Mouse (Mus musculus): Measurements from ENCODE around the gene Thsd4. TPM values are rescaled to one million over a fixed set of nuclear protein-coding genes. Genes with fewer than 3 reads are reported as not detected.
A peak's percentile ranks its signal among the peaks of the same experiment; 100 is the strongest.

The Thsd4 gene
- polyA plus RNA-seq, 1 experiment from 2014 or later: 9.3 TPM

DNA sequence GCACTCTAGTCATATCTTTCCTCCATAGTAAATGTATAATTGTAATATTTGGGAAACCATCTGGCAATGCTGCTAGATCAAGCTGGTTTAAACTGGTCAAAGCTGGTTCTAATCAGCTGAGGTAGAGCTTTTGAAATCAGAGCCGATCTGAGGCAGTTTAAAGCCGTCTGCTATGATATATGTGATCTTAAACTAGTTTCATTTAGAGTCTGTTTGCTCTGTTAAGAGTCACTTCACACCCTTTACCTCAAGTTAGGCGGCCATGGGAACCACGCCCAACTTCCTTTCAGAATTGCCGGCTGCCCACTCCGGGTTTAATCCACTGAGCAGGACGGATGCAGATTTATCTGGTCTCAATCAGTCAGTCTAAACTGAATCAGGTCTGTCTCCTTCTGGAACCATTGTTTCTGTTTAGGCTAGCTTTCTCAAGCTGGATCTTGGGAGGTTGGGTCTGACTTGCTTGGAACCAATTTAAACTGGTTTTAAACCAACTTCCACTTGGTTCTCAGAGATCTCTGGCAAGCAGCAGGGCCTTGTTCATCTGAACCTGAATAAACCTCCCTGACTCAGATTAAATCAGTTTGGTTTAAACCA, 21.7 kb upstream of the Thsd4 start:
- ATAC-seq (ENCODE audit: low FRiP score): no peak
- H3K4me2 ChIP-seq (replicated peaks): no peak overlapping the region
- no peak overlapping the region for H3K9ac ChIP-seq
- H3K9me3 ChIP-seq (replicated peaks): no peaks in the 10 kb centered on the region
- H3K36me3 ChIP-seq: no peaks in the 10 kb centered on the region
- WGBS: 82% methylated on average over 7 of the region's 7 CpGs
- no peaks in the 10 kb centered on the region for H3K27me3 ChIP-seq
- no peak overlapping the region for H3K27ac ChIP-seq
- no peak overlapping the region for H3K4me3 ChIP-seq
- H3K4me1 ChIP-seq: no peaks in the 10 kb centered on the region

DNA sequence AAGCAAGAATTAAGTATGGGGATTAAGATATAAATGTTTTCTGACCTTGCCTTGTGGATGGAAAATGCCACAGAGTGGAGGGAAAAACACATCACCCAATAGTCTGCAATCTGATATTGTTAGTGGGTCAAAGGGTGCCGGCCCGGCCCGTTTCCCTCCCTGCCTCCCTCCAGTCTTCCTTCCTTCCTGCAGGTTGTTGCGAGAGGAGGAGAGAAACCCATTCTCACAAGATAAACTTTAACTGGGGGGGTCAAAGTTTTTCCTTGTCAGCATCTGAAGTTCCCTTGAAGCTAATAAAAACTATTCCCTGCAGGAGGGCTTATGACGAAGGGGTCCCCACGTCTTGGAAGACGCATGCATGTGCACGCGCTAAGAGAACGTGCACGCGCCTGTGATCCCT, 8.5 kb upstream of the Thsd4 start:
- H3K27me3 ChIP-seq: peaks cover 5% of the 10 kb centered on the region
- no peak overlapping the region for H3K27ac ChIP-seq
- no peak overlapping the region for H3K4me3 ChIP-seq
- no peaks in the 10 kb centered on the region for H3K36me3 ChIP-seq
- 85% methylated on average over 12 of the region's 12 CpGs for WGBS
- H3K9me3 ChIP-seq (replicated peaks): no peaks in the 10 kb centered on the region
- no peak overlapping the region for H3K9ac ChIP-seq
- H3K4me1 ChIP-seq: no peaks in the 10 kb centered on the region
- ATAC-seq (ENCODE audit: low FRiP score): no peak
- no peak overlapping the region for H3K4me2 ChIP-seq (replicated peaks)

DNA sequence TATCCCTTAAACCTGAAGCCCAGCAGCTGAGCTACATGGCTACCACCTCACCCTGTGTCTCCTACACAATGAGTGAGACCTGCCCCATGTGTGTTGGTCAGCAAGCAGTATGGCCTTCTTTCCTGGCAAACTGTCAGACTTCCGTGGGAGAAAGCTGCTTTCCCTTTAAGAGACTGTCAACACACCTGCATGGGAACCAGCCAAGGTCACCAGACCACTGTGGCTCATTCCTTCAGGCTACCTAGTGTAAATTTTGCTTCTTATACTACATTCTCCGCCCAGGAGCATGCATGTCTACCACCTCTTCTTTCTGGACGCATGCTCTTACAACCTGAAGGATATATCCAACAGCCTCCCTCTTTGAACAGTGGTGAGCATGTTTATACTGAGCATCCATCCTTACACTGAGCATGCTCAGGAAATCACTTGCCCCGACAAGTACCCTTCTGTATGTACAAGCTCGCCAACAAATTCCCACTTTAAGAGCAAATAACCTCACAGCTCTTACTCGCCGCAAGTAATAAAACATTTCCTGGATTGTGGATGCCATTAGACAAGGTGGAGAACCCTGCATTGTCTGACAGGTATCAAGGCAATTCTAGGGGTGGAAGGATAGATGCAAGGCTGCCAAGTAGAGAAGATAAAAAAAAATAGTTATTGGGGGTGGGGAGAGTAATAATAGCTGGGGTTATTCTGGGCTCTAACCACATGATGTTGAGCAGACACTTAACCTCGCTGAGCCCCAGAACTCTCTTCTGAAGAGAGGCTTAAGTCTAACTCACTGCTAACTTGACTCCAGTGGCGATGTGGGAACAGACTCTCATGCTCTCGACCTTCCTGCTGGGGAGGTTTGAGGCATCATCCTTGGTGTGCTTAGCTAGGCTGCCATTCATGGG, 7.8 kb upstream of the Thsd4 start:
- no peak overlapping the region for H3K4me2 ChIP-seq (replicated peaks)
- no peaks in the 10 kb centered on the region for H3K9me3 ChIP-seq (replicated peaks)
- no peak overlapping the region for H3K27ac ChIP-seq
- no peak overlapping the region for H3K4me3 ChIP-seq
- H3K4me1 ChIP-seq: 0 out of 2 replicates have a peak, but pooled peaks cover 3% of the 10 kb centered on the region
- H3K36me3 ChIP-seq: no peaks in the 10 kb centered on the region
- no peak overlapping the region for H3K9ac ChIP-seq
- H3K27me3 ChIP-seq: peaks cover 5% of the 10 kb centered on the region
- 88% methylated on average over 10 of the region's 10 CpGs for WGBS
- no peak for ATAC-seq (ENCODE audit: low FRiP score)

DNA sequence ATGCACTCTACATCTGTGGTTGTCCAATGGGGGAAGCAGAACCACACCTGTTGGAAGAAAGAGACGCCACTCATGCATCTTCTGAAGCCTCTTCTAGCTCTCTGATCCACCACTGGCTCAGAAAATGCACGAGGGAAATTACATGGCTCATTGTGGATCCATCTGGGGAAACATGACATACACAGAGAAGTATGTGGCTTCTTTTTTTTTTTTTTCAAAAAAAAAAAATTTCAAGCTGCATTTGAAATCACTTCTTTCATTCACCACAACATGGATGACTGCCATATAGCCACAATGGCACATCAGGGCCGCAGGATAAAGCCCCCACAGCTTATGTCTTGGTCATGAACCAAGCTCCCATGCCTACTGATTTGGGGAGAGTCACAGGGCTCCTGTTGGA, 6.4 kb upstream of the Thsd4 start:
- WGBS: 80% methylated on average over 3 of the region's 3 CpGs
- no peak for ATAC-seq (ENCODE audit: low FRiP score)

DNA sequence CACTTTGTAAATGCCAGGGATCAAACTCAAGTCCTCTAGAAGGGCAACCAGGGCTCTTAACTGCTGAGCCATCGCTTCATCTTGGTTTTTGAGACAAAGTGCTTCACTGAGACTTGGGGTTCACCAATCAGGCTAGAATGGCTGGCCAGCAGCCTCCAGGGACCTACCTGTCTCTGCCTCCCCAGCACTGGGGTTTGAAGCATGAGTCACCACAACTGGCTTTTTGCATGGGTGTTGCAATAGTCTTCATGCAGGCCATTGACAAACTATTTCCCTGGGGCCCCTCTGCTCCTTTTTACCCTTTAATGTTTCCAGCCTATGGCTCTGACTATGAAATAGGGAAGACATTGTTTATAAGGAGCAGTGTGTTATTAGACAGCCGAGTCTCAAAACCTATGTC, 6.0 kb upstream of the Thsd4 start:
- 88% methylated on average over 2 of the region's 2 CpGs for WGBS
- H3K27ac ChIP-seq: no peak overlapping the region
- H3K9ac ChIP-seq: no peak overlapping the region
- H3K9me3 ChIP-seq (replicated peaks): no peaks in the 10 kb centered on the region
- no peak for ATAC-seq (ENCODE audit: low FRiP score)
- H3K4me2 ChIP-seq (replicated peaks): no peak overlapping the region
- H3K4me1 ChIP-seq: 0 out of 2 replicates have a peak, but pooled peaks cover 3% of the 10 kb centered on the region
- H3K27me3 ChIP-seq: peaks cover 10% of the 10 kb centered on the region
- no peak overlapping the region for H3K4me3 ChIP-seq
- H3K36me3 ChIP-seq: no peaks in the 10 kb centered on the region

More for the DNA sequence above, 6.4 kb upstream of the Thsd4 start:
- H3K9me3 ChIP-seq (replicated peaks): no peaks in the 10 kb centered on the region
- H3K4me2 ChIP-seq (replicated peaks): no peak overlapping the region
- peaks cover 9% of the 10 kb centered on the region for H3K27me3 ChIP-seq
- no peak overlapping the region for H3K4me3 ChIP-seq
- no peak overlapping the region for H3K9ac ChIP-seq
- 0 out of 2 replicates have a peak, but pooled peaks cover 3% of the 10 kb centered on the region for H3K4me1 ChIP-seq
- no peaks in the 10 kb centered on the region for H3K36me3 ChIP-seq
- H3K27ac ChIP-seq: no peak overlapping the region

DNA sequence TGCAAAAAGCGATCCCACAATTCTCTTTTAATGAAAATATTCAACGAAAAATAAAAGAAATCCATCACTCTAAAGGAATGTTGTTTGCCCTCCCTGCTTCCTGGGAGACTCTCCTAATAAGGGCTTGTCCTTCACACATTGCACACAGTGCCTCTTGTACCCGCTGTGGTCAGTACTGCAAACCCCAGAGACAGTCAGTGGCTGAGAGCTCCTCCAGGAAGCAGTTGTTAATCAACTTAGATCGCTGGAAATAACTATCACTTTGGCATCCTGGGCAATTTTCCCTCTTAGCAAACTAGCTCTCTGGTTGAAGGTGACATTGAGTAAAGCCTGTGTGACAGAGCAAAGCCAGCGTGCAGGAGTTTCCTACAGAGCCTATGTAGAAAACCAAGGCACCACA, 5.2 kb upstream of the Thsd4 start:
- H3K9me3 ChIP-seq (replicated peaks): no peaks in the 10 kb centered on the region
- ATAC-seq (ENCODE audit: low FRiP score): no peak
- 0 out of 2 replicates have a peak, but pooled peaks cover 4% of the 10 kb centered on the region for H3K4me1 ChIP-seq
- no peaks in the 10 kb centered on the region for H3K36me3 ChIP-seq
- H3K4me3 ChIP-seq: no peak overlapping the region
- H3K4me2 ChIP-seq (replicated peaks): no peak overlapping the region
- H3K9ac ChIP-seq: no peak overlapping the region
- 67% methylated on average over 5 of the region's 5 CpGs for WGBS
- H3K27ac ChIP-seq: no peak overlapping the region
- peaks cover 12% of the 10 kb centered on the region for H3K27me3 ChIP-seq

DNA sequence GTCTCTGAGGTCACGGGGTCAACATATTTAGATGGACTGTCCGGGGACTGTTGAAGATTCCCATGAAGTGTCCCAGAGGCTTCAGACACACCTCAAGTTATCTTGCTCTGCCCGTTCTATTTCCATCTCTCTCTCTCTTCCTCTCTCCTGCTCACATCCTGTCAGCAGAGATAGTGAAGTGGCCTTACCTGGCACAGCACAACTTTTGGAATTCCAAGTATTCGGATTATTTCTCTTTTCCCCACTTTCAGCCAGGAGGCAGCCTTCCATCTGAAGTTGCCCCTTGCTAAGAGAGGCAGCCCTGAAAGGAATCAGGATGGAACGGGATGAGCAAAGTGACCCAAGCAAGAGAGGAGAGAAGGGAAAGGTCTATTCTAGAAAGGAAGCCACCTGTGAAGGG, 4.3 kb upstream of the Thsd4 start:
- ATAC-seq (ENCODE audit: low FRiP score): no peak
- 63% methylated on average over 5 of the region's 5 CpGs for WGBS
- Histone ChIP-seq H3K4me1 (peaks cover 12% of the 10 kb centered on the region), H3K9ac (no peak overlapping the region), H3K4me2 (replicated peaks) (no peak overlapping the region), H3K27ac (no peak overlapping the region), H3K9me3 (replicated peaks) (no peaks in the 10 kb centered on the region), H3K36me3 (no peaks in the 10 kb centered on the region), H3K27me3 (peaks cover 19% of the 10 kb centered on the region), H3K4me3 (no peak overlapping the region)

DNA sequence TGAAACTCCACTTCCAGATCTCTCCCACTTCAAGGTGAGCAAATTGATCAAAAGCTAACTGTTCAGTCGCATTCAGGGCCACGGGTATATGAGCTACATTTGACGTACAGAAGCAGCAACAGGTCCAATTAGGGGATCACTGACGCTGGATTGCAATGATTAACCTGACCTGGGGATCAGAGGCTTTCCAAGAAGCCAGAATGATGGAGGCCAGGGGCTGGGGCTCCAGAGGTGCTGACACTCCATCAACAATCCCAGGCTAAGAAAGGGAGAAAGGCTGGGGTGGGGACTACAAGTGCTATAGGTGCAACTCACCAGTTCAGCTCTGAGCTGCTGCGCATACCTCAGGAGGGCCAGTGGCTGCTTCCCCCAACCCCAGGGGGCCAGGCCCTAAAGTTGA, 703 bp downstream of the Thsd4 start:
- H3K27me3 ChIP-seq: peaks cover 50% of the 10 kb centered on the region
- 20% methylated on average over 5 of the region's 5 CpGs for WGBS
- no peak for ATAC-seq (ENCODE audit: low FRiP score)
- H3K36me3 ChIP-seq: no peaks in the 10 kb centered on the region
- peak overlapping the region; percentile 85 for H3K4me2 ChIP-seq (replicated peaks)
- H3K9me3 ChIP-seq (replicated peaks): no peaks in the 10 kb centered on the region
- H3K4me3 ChIP-seq: peak overlapping the region; percentile 56
- H3K9ac ChIP-seq: 0 out of 2 replicates have a peak overlapping the region, but pooled peaks have one; percentile 66
- H3K27ac ChIP-seq: no peak overlapping the region
- H3K4me1 ChIP-seq: peaks cover 49% of the 10 kb centered on the region

DNA sequence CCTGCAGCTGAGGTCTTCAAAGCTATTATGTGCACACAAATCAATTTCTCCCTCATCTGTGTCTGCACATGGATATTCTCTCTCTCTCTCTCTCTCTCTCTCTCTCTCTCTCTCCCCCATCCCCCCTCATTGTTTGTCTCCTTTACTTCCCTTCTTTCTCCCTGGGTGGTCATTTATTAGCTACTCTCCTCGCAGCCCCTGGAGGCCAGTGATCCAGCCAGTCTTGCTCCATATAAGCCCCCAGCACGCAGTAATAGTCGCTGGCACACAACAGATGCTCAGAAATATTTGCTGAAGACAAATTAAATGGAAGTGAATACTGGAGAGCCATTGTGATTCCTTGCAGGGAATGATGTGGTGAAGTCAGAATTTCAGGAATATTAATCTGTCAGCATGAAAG, 2.2 kb downstream of the Thsd4 start:
- WGBS: 11% methylated on average over 3 of the region's 3 CpGs
- Histone ChIP-seq H3K36me3 (no peaks in the 10 kb centered on the region), H3K4me3 (no peak overlapping the region), H3K4me1 (peaks cover 46% of the 10 kb centered on the region), H3K27ac (no peak overlapping the region), H3K4me2 (replicated peaks) (peak overlapping the region; percentile 85), H3K27me3 (peaks cover 58% of the 10 kb centered on the region), H3K9ac (no peak overlapping the region), H3K9me3 (replicated peaks) (no peaks in the 10 kb centered on the region)
- no peak; the same call in 1 of the 2 replicates for ATAC-seq (ENCODE audit: low FRiP score)

DNA sequence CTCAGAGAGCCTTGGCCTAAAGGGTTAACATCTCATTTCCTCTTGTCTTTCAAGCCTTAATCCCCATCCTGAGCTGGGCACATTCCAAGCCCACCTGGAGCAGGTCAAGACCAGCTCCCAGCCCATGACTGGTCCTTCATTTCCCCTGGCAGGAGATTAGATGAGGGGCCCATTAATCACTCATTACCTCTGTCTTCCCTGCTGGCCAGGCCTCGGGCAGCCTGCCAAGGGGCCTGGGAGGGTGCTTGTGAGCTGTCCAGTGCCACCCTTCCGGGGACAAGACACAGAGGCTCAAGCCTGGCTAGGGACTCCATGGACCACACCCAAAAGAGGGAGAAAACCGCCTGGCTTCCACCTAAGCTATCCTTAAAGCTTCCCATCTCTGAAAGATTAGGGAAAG, 3.6 kb downstream of the Thsd4 start:
- Histone ChIP-seq H3K9ac (no peak overlapping the region), H3K4me2 (replicated peaks) (no peak overlapping the region), H3K36me3 (no peaks in the 10 kb centered on the region), H3K27ac (no peak overlapping the region), H3K27me3 (peaks cover 61% of the 10 kb centered on the region), H3K9me3 (replicated peaks) (no peaks in the 10 kb centered on the region), H3K4me3 (no peak overlapping the region), H3K4me1 (peaks cover 54% of the 10 kb centered on the region)
- 21% methylated on average over 3 of the region's 3 CpGs for WGBS
- no peak for ATAC-seq (ENCODE audit: low FRiP score)

DNA sequence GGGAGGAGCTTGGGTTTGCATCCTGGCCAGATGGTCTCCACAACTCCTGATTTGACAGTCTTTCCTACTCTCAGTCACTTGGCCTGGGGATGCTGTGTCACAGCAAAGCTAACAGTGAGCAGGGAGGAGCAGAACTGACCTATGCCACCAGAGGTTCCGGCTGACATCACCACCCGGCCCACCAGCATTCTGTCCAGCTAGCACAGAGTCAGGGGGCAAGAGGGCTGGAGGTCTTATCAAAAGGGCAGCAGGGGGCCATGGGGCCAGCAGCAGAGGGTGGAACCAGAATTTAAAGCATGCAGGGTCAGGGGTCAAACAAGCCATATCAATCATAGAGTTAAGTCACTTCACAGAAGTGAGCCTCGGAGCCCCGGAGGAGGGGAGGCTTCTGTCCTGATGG, 4.7 kb downstream of the Thsd4 start:
- WGBS: 7% methylated on average over 4 of the region's 4 CpGs

DNA sequence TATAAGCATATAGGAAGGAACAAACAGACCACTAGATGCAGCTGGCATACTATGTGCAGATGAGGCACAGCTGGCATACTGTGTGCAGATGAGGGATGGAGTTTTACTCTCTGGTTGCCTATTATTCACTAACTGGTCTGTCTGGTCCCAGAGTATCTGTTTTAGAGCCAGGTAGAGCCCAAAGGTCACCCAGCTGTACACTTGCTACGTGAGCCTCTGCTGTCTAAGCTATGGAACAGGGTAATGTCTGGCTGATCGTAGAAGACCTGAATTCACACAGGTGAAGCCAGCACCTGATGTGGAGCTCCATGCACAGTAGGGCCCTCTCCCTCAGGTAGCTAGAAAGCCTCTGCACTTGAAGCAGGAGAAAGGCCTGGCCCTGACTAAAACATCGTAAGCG, 5.5 kb downstream of the Thsd4 start:
- Histone ChIP-seq H3K27ac (no peak overlapping the region), H3K4me3 (no peak overlapping the region), H3K9ac (no peak overlapping the region), H3K36me3 (no peaks in the 10 kb centered on the region), H3K9me3 (replicated peaks) (no peaks in the 10 kb centered on the region), H3K4me1 (peaks cover 54% of the 10 kb centered on the region), H3K27me3 (peaks cover 62% of the 10 kb centered on the region), H3K4me2 (replicated peaks) (no peak overlapping the region)
- no peak for ATAC-seq (ENCODE audit: low FRiP score)
- WGBS: 82% methylated on average over 4 of the region's 4 CpGs

More for the DNA sequence above, 4.7 kb downstream of the Thsd4 start:
- Histone ChIP-seq H3K27ac (no peak overlapping the region), H3K4me2 (replicated peaks) (no peak overlapping the region), H3K9me3 (replicated peaks) (no peaks in the 10 kb centered on the region), H3K36me3 (no peaks in the 10 kb centered on the region), H3K9ac (no peak overlapping the region), H3K4me1 (peaks cover 61% of the 10 kb centered on the region), H3K27me3 (peaks cover 64% of the 10 kb centered on the region), H3K4me3 (no peak overlapping the region)
- ATAC-seq (ENCODE audit: low FRiP score): no peak
